Mouse (Mus musculus): ENCODE data around the gene Nmnat3. TPM values are rescaled to one million over a fixed set of nuclear protein-coding genes. Genes with fewer than 3 reads are reported as not detected.

Gene Nmnat3
- total RNA-seq, 2 experiments from 2014 or later, result 40.2 to 51.1 TPM

DNA sequence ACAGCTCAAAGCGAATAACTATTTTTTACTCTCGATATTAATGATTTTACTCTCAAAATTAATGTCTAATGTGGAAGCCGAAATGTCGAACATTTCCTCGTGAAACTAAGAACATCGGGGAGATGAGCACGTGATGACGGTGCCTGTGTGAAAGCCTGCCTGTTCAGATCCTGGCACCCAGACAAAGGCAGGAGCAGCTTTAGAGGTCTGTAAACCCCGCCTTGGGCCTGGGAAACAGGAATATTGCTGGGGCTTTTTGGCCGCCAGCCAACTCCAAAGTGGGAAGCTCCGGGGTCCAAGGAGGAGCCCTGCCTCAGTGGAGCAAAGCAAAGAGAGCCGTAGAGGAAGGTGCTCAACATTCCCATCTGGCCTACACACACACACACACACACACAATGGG is 120.5 kb downstream of the Nmnat3 start:
- no peak for ATAC-seq (replicated peaks; ENCODE audit: low FRiP score, poor library complexity, severe bottlenecking)

DNA sequence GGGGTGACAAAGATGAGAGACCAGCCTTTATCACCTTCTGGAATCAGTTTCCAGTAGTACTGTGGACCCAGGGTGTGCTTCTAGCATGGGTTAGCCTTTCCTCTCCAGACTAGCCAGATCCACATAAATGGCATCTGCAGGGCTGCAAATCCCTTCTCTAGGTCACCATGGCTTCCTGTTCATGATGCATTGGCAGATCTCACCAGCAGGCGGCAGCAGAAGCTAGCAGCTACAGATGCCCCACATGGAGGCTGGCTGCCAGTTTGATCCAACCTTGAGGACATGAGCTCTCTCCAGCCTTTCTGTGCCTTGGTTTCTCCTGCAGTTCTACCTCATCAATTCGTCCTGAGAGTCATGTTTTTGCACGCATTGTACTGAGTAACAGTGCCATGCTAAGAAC is 121.9 kb downstream of the Nmnat3 start:
- ATAC-seq (replicated peaks; ENCODE audit: low FRiP score, poor library complexity, severe bottlenecking), result peak; percentile 75

DNA sequence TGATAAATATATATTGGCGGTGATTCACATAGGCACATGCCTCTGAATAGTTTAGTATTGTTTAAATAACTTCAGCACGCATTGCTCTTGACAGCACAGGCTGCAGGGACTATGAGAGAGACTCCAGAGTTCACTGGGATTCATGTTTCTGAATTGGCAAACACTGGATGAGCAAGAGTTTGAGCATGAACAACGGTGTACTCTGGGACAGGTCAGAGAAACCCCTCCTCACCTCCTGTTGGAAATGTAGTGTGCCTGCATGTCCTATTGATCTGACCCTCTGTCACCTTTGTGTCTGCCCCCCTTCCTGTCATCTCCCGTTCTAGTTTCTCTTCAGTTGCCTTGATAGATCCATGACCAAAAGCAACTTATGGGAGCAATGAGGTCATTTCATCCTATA is 128.2 kb downstream of the Nmnat3 start:
- ATAC-seq (replicated peaks; ENCODE audit: low FRiP score, poor library complexity, severe bottlenecking), result no peak

GRCm38 (mm10) chr9:98417919-98418318 is 130.7 kb downstream of the Nmnat3 start:
- no peak for ATAC-seq (replicated peaks; ENCODE audit: low FRiP score, poor library complexity, severe bottlenecking)

DNA sequence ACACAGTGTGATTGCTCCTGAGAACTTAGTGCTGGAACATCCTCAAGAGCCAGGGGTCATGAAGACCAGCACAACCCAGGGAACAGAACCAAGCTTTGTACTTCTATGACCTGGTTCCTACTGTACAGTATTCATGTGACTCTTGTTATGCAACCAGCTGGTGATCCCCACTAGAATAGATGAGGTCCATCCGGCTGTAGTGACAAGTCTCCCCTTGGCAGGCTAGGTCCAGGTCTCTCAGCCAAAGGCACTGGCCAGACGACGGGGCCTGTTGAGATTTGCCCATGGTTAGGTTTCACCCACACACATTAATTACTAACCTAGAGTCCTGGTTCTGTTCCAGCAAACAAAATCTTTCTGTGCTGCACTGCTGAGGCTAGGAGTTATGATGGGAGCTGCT is 131.1 kb downstream of the Nmnat3 start:
- ATAC-seq (replicated peaks; ENCODE audit: low FRiP score, poor library complexity, severe bottlenecking), result no peak

DNA sequence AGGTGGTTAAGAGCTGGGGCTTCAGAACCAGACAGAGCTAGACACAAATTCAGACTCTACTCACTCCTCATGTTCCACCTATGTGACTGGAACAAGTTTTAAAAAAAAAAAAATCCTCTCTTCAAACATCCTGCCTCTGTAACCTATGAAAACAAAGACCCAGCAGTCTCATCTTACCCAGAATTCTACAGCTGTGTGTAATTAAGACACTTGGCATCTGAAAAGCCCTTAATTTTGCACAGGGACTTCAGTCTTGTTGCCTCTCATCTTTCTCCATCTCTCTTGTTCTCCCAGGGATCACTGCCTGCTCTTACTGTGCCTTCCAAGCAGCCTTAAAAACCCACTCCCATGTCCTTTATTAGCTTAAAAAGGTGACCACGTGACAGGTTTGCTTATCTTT is 133.4 kb downstream of the Nmnat3 start:
- no peak for ATAC-seq (replicated peaks; ENCODE audit: low FRiP score, poor library complexity, severe bottlenecking)

GRCm38 (mm10) chr9:98421903-98422302 is 134.7 kb downstream of the Nmnat3 start:
- no peak for ATAC-seq (replicated peaks; ENCODE audit: low FRiP score, poor library complexity, severe bottlenecking)

- ATAC-seq (replicated peaks; ENCODE audit: low FRiP score, poor library complexity, severe bottlenecking), result no peak
These were observed 135.4 kb downstream of the Nmnat3 start, which contains the start of gene Rbp1 for GRCm38 (mm10) chr9:98422656-98423055. Rbp1 (plus strand) TSS chr9:98422961.

DNA sequence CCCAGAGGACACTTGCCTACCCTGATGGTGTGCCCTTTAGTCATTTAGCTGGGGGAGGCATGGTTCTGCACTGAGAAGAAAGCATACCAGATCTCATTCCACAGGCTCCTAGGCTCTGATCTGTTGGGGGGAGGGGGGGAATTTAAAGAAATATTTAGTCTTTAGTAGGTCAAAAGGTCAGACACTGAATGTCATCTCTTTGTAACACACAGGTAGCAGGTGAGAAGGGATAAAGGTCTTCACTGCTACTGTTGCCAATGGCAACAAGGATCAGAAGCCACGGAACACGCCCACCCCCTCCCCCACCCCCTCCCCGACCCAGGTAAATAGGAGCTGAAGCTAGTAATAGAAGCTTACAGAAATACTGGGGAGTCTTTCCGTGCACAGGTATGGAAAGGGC is 136.5 kb downstream of the Nmnat3 start:
- ATAC-seq (replicated peaks; ENCODE audit: low FRiP score, poor library complexity, severe bottlenecking), result no peak

DNA sequence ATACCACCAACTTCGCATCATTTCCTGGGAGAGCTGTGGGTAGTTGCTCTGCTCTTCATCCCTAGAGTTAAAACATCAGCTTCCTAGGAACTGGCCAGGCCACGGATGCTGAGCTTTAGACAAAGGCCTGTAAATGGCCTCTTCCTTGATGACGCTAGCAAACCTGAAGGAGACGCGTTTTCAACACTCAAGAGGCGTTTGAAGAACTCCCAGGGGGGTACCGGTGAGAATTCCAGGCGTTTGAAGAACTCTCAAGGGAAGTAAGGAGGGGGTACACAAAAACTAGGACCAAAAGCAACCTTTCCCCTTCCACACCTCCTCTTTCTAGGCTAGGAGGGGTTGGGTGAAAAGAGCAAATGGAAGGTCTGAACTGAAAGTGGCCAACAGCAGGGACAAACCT is 137.1 kb downstream of the Nmnat3 start:
- ATAC-seq (replicated peaks; ENCODE audit: low FRiP score, poor library complexity, severe bottlenecking), result no peak

- no peak for ATAC-seq (replicated peaks; ENCODE audit: low FRiP score, poor library complexity, severe bottlenecking)
These were observed 137.5 kb downstream of the Nmnat3 start for GRCm38 (mm10) chr9:98424725-98425210.

GRCm38 (mm10) chr9:98425351-98425880 is 138.2 kb downstream of the Nmnat3 start:
- ATAC-seq (replicated peaks; ENCODE audit: low FRiP score, poor library complexity, severe bottlenecking), result no peak

DNA sequence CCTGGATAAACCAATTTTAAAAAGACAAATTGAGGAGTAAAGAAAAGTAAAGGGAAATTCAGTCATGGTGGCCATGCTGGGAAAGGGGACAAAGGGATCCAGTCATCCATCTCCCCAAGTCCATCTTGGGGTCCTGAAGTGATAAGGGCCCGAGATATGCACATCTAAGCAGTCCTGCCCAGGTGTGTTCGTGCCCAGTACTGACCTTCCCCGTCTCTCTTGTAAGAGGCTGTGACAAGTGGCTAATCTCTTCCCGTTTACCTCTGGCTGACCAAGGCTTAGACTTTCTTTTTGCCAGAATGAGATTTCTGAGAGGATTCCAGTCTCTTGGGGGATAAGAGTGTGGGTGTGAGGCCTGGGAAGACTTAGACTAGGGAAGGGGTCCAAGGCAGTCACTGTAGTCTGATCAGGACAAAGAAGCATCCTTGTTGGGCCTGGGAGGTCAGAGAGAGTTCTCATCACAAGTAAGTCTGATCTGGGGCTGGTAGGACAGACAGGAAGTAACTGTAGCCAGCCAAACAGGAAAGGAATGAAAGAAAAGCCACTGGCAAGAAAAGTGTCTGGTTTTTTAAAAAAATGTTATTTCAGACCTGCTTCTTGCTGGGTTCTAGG is 140.8 kb downstream of the Nmnat3 start:
- ATAC-seq (replicated peaks; ENCODE audit: low FRiP score, poor library complexity, severe bottlenecking), result no peak

GRCm38 (mm10) chr9:98428783-98429182 is 141.5 kb downstream of the Nmnat3 start:
- ATAC-seq (replicated peaks; ENCODE audit: low FRiP score, poor library complexity, severe bottlenecking), result no peak

GRCm38 (mm10) chr9:98429806-98430205 is 142.6 kb downstream of the Nmnat3 start:
- ATAC-seq (replicated peaks; ENCODE audit: low FRiP score, poor library complexity, severe bottlenecking), result no peak

GRCm38 (mm10) chr9:98430528-98430927 is 143.3 kb downstream of the Nmnat3 start:
- no peak for ATAC-seq (replicated peaks; ENCODE audit: low FRiP score, poor library complexity, severe bottlenecking)

GRCm38 (mm10) chr9:98433021-98433420 is 145.8 kb downstream of the Nmnat3 start:
- no peak for ATAC-seq (replicated peaks; ENCODE audit: low FRiP score, poor library complexity, severe bottlenecking)

GRCm38 (mm10) chr9:98433956-98434588 is 146.8 kb downstream of the Nmnat3 start:
- no peak for ATAC-seq (replicated peaks; ENCODE audit: low FRiP score, poor library complexity, severe bottlenecking)

DNA sequence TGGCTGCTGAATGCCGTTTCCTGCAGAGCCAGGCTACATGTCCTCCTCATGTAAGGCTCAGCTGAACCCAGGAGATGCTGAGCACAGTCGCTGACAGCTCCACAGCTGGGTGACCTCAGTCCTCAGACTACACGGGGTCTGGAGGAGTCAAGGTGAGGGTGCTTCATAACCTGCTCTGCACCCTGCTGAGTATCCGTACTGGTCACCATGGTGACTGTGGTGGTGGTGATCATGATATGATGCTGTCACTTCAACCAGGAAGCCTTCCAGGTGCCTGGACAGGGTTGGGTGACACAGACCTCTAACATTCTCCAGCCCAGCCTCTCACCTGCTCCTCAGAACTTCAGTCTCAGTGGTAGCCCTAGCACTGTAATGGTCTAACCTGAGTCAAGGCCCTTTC is 150.6 kb downstream of the Nmnat3 start:
- ATAC-seq (replicated peaks; ENCODE audit: low FRiP score, poor library complexity, severe bottlenecking), result 0 out of 2 replicates have a peak, but pooled peaks have one; percentile 31

DNA sequence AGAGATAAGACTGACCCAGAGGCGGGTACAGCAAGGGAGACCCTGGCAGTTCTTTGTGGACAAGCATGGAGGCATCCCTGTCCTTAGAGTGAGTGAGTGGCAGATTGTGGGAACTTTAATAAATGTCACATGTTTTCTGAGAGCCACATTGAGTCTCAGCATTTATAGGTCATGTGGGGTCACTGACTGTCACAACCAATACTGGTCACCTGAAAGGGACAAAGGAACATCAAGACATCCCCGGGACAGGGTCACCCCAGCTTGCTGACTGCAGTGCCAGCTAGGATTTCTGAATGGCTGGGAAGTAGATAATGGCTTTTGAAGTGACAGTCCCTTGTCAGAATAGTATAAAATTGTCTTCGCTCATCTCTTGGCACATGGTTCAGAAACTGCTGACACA is 151.9 kb downstream of the Nmnat3 start:
- no peak for ATAC-seq (replicated peaks; ENCODE audit: low FRiP score, poor library complexity, severe bottlenecking)

DNA sequence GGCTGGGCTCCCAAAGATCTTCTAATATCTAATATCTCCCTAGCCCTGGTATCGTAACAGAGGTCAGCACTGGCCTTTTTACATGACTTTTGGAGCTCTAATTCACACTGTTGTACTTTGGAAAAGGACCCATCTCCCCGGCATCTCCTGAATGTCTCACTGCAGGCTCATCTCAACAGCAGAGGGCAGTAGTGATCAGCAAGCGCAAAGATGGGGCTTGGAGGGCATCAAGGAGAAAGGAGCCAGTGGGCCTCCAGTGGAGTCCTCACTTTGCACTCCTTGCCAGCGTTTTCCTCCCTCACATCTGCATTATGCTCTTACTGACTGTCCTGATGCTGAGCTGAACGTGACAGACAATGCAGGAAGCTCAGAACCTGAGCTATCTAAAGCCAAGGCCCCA is 155.4 kb downstream of the Nmnat3 start:
- no peak for ATAC-seq (replicated peaks; ENCODE audit: low FRiP score, poor library complexity, severe bottlenecking)
